Mouse (Mus musculus) hindbrain, embryonic 12.5 days (tissue): ENCODE measurements at regions not wholly inside any gene's neighbourhood (a gene's known extent, or its start where the extent isn't known, plus 50 kb on each side); places are given as distances from the start of the nearest gene placed in this dataset.

ENCODE experiments used
- ATAC-seq: fragments of 200-750 bp; cut with Nextera tagmentation; 2 replicates; pipeline ENCODE4 v1.8.0; 2017; ENCODE audit warnings: moderate TSS enrichment; ENCODE audit not compliant: low FRiP score
- H3K27ac ChIP-seq: fragments of 300-500 bp; sonication (generic); 2 replicates; pipeline ENCODE4 v1.5.1; 2016; ENCODE audit warnings: mild to moderate bottlenecking
- H3K27me3 ChIP-seq: fragments of 300-500 bp; sonication (generic); 2 replicates; pipeline ENCODE4 v1.6.1; 2016; ENCODE audit warnings: mild to moderate bottlenecking
- H3K36me3 ChIP-seq: fragments of 300-500 bp; sonication (generic); 2 replicates; pipeline ENCODE4 v1.6.1; 2016; ENCODE audit warnings: mild to moderate bottlenecking
- H3K4me1 ChIP-seq: fragments of 300-500 bp; sonication (generic); 2 replicates; pipeline ENCODE4 v1.6.1; 2016
- H3K4me2 ChIP-seq: fragments of 300-500 bp; sonication (generic); replicated peaks from 2 replicates; pipeline ENCODE4 v1.6.1; 2016; ENCODE audit warnings: mild to moderate bottlenecking
- H3K4me3 ChIP-seq: fragments of 300-500 bp; sonication (generic); 2 replicates; pipeline ENCODE4 v1.5.1; 2016; ENCODE audit warnings: mild to moderate bottlenecking
- H3K9ac ChIP-seq: fragments of 300-500 bp; sonication (generic); 2 replicates; pipeline ENCODE4 v1.6.1; 2016; ENCODE audit warnings: mild to moderate bottlenecking, moderate library complexity
- H3K9me3 ChIP-seq: fragments of 300-500 bp; sonication (generic); replicated peaks from 2 replicates; pipeline ENCODE4 v1.6.1; 2016; ENCODE audit warnings: mild to moderate bottlenecking
- WGBS: fragments of 180-500 bp; shearing (Covaris S2); methylation state at CpG from one replicate; pipeline ENCODE4 v1.1.7; 2016; 5-methylcytosine and 5-hydroxymethylcytosine counted together

DNA sequence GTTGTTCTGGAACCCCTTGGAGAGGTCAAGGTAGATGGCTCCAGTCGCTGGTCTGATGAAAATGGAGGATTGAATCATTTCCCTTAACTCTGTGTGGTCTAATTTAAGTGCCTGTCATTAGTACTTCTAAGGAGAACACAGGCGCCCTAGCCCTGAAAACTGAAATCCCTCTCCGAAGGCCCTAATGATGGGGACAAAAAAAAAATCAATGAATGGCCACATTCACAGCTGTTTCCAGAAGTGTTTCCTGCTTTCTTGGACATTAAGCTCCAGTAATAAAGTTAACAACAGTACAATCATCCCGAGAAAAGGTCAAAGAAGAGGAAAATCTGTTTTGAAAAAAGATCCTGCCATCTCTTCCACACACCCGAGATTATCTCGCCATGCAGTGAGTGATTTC lies 174.1 kb upstream of the Jmjd1c start:
- peak overlapping the region; percentile 93 for H3K27ac ChIP-seq
- ATAC-seq = no peak; the same call in 1 of the 2 replicates
- no peaks in the 10 kb centered on the region for H3K9me3 ChIP-seq
- peaks cover 35% of the 10 kb centered on the region for H3K4me1 ChIP-seq
- H3K9ac ChIP-seq = no peak overlapping the region
- H3K36me3 ChIP-seq = no peaks in the 10 kb centered on the region
- WGBS = 48% methylated on average over 6 of the region's 6 CpGs
- peak overlapping the region; percentile 44 for H3K4me2 ChIP-seq
- no peaks in the 10 kb centered on the region for H3K27me3 ChIP-seq
- no peak overlapping the region for H3K4me3 ChIP-seq

DNA sequence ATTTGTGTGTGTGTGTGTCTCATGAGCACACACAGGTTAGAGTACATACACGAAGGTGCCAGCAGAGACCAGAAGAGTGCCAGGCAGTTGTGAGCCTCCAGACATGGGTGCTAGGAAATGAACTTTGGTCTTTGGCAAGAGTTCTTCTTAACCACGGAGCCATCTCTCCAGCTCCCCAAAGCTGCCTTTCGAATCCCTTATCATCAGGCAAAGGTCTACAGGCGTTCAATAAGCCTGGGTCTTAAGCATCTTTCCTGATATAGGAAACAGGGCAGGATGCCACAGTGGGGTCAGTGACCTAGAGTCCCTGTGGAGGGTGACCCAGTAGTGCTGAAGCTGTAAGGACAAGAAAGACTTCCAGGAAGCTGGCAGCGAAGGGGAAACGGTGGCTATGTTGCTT lies 173.6 kb upstream of the Jmjd1c start:
- Histone ChIP-seq H3K4me1 (peaks cover 35% of the 10 kb centered on the region), H3K27me3 (no peaks in the 10 kb centered on the region), H3K36me3 (no peaks in the 10 kb centered on the region), H3K4me2 (no peak overlapping the region), H3K9ac (no peak overlapping the region), H3K27ac (peak overlapping the region; percentile 93), H3K9me3 (no peaks in the 10 kb centered on the region), H3K4me3 (no peak overlapping the region)
- 77% methylated on average over 6 of the region's 6 CpGs for WGBS
- ATAC-seq = no peak

DNA sequence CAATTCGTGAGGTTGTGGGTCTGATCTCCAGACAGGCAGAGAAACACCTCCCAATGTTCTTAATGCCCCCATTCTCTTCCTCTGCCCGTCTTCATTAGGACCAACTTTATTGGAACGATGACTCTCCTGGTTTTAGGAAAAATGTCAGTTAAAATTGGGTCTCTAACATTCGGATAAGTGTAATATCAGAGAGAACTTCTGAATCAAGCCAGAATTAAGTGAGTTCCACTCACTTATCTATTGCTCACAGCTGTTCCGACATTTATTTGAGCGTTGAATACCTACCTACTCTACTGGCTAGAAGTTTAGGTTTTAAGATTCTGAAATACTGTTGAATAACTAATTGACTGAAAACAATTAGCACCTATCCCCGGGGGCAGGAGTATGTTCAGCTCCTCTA lies 172.0 kb upstream of the Jmjd1c start:
- Histone ChIP-seq H3K4me3 (no peak overlapping the region), H3K4me1 (peaks cover 32% of the 10 kb centered on the region), H3K4me2 (no peak overlapping the region), H3K27ac (no peak overlapping the region), H3K27me3 (no peaks in the 10 kb centered on the region), H3K36me3 (no peaks in the 10 kb centered on the region), H3K9ac (no peak overlapping the region), H3K9me3 (no peaks in the 10 kb centered on the region)
- 91% methylated on average over 7 of the region's 7 CpGs for WGBS
- no peak for ATAC-seq

DNA sequence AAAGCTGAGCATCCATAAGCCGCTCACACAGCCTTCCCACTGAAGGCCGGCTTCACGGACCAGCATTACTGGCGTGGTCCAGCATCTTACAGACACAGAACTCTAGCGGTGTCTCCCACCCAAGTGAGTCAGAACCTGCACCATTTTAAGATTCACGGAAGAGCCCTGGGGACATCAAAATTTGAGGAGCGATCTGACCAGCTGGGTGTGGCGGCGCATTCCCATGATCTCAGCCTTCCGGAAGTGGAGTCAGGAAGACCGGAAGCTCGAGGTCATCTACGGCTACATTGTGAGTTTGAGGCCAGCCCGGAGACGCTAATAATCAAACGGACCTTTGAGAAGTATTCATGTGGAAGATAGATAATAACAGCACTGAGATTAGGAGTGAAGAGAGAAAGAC lies 171.5 kb upstream of the Jmjd1c start:
- no peak overlapping the region for H3K27ac ChIP-seq
- no peak overlapping the region for H3K4me3 ChIP-seq
- no peaks in the 10 kb centered on the region for H3K36me3 ChIP-seq
- H3K9ac ChIP-seq = no peak overlapping the region
- H3K9me3 ChIP-seq = no peaks in the 10 kb centered on the region
- H3K4me1 ChIP-seq = peaks cover 30% of the 10 kb centered on the region
- 82% methylated on average over 16 of the region's 16 CpGs for WGBS
- no peaks in the 10 kb centered on the region for H3K27me3 ChIP-seq
- ATAC-seq = no peak
- no peak overlapping the region for H3K4me2 ChIP-seq

DNA sequence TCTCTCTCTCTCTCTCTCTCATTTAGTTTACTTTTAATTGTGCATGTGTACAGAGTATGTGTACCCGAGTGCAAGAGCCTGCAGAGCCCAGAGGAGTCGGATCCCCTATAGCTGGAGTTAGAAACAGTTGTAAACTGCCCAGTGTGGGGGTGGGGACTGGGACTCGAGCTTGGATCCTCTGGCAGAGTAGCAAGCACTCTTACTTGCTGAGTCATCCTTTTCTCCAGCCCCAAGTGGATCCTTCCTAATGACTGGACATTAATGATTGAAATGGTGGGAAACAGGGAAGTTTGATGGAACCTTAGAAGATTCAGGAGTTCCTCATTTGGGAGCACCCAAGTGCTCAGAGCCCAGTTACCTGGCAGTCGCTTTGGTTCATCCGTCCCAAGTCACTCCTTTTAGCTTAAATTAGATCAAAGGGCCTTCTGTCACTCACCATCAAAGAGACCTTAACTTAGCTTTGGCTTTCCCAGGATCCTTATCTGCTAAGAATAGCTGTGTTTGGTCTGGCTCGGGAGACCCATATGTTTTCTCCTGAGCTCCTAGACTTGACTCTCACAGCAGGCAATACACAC lies 170.3 kb upstream of the Jmjd1c start:
- Histone ChIP-seq H3K9me3 (no peaks in the 10 kb centered on the region), H3K9ac (no peak overlapping the region), H3K4me2 (no peak overlapping the region), H3K36me3 (no peaks in the 10 kb centered on the region), H3K27me3 (no peaks in the 10 kb centered on the region), H3K27ac (no peak overlapping the region), H3K4me3 (no peak overlapping the region), H3K4me1 (peaks cover 23% of the 10 kb centered on the region)
- ATAC-seq = no peak
- WGBS = 61% methylated on average over 6 of the region's 6 CpGs

DNA sequence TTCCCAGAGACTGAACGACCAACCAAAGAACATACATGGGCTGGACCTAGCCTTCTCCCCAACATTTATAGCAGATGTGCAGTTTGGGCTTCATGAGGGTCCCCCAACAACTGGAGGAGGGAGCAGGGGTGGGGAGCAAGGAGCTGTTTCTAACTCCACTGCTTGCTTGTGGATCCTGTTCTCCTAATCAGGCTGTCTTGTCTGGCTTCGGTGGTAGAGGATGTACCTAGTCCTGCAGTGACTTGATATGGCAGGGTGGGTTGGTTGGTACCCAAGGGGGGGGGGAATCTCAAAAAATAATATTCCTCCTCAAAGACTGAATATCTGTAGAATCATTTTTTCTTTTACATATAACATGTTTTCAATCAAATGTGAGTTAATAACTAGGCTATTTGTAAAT lies 168.3 kb upstream of the Jmjd1c start:
- Histone ChIP-seq H3K4me1 (peaks cover 3% of the 10 kb centered on the region; the same call in 1 of the 2 replicates), H3K36me3 (no peaks in the 10 kb centered on the region), H3K9me3 (no peaks in the 10 kb centered on the region), H3K9ac (no peak overlapping the region), H3K27ac (no peak overlapping the region), H3K4me2 (no peak overlapping the region), H3K4me3 (no peak overlapping the region), H3K27me3 (no peaks in the 10 kb centered on the region)
- ATAC-seq = no peak
- WGBS = 85% methylated on average over 2 of the region's 2 CpGs

DNA sequence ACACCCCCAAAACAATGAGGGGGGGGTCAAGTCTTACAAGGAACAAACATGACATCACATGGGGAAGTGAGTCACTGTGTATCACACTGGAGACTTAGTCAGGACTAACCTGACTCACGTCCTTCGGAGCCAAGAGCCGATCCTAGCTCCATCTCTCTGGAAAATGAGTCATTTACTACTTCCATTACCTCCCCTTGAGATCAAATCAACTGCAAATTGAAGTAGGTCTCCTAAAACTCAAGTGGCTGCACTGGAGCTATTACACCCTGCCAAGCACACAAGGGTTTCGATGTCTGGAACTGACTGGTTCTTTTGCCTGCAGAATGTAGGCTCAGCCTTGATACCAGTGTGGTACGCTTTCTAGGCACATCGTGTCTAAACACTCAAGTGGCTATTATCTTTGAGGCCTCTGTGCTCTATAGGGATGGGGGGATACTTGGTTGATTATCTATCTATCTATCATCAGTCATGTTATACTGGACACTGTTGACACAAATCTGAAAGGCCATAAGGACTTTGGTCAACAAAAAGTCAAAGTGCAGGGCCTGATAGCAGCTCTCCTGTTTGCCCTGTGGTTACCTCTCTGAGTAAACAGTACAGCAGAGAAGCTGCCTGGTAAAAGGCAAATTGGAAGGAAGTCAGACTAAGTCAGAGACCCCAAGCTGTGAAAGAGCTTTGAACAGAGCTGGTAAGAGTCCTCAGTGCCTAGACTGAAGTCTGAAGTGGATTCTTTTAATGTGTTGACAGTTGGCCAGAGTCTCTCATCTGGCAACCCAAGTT lies 167.5 kb upstream of the Jmjd1c start:
- Histone ChIP-seq H3K9ac (no peak overlapping the region), H3K27me3 (no peaks in the 10 kb centered on the region), H3K36me3 (no peaks in the 10 kb centered on the region), H3K4me3 (no peak overlapping the region), H3K27ac (no peak overlapping the region), H3K4me1 (no peaks in the 10 kb centered on the region), H3K4me2 (no peak overlapping the region), H3K9me3 (no peaks in the 10 kb centered on the region)
- WGBS = 77% methylated on average over 6 of the region's 6 CpGs
- ATAC-seq = no peak

DNA sequence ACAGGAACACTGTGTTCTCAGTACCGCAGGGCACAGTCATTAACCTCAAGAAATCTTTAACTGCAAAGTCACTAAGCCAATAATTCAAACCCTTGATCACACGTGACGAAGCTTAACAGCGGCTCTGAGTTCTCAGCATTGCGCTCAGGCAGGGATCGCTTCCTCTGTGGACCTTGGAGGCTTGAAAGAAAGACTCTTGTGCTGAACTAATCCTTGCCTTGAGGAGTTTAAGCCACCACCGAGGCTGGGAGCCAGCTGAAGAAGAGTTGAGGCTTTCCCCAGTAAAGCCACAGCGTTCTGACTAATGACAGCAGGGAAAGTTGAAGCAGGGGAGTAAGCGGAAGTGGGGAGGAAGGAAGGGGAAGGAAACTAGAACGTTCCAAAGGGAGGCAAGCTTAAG lies 165.4 kb upstream of the Jmjd1c start:
- no peaks in the 10 kb centered on the region for H3K36me3 ChIP-seq
- no peaks in the 10 kb centered on the region for H3K9me3 ChIP-seq
- WGBS = 81% methylated on average over 10 of the region's 10 CpGs
- no peak overlapping the region for H3K27ac ChIP-seq
- no peaks in the 10 kb centered on the region for H3K4me1 ChIP-seq
- no peak overlapping the region for H3K9ac ChIP-seq
- no peak overlapping the region for H3K4me3 ChIP-seq
- no peak overlapping the region for H3K4me2 ChIP-seq
- no peaks in the 10 kb centered on the region for H3K27me3 ChIP-seq
- ATAC-seq = no peak

DNA sequence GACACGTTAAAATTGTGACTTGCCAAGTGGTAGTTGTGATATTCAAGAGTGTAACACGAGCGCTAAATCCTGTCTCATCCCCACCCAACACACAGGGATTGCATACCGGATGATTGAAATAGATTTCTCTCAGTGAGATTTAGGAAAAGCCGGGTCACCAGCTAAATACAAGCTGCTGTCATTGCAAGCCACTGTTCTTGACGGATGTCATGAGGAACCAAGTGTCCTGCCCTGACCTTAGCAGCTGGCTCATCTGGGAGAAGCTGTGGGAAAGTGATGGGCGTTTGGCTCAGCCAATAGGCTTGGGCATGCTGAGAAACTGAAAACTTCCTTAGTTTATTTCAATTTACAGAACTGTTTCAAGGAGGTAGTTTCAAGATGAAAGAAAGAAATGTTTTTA lies 164.4 kb upstream of the Jmjd1c start:
- Histone ChIP-seq H3K4me3 (no peak overlapping the region), H3K4me1 (no peaks in the 10 kb centered on the region), H3K9ac (no peak overlapping the region), H3K27me3 (no peaks in the 10 kb centered on the region), H3K27ac (no peak overlapping the region), H3K36me3 (no peaks in the 10 kb centered on the region), H3K4me2 (no peak overlapping the region), H3K9me3 (no peaks in the 10 kb centered on the region)
- 79% methylated on average over 7 of the region's 7 CpGs for WGBS
- ATAC-seq = no peak

DNA sequence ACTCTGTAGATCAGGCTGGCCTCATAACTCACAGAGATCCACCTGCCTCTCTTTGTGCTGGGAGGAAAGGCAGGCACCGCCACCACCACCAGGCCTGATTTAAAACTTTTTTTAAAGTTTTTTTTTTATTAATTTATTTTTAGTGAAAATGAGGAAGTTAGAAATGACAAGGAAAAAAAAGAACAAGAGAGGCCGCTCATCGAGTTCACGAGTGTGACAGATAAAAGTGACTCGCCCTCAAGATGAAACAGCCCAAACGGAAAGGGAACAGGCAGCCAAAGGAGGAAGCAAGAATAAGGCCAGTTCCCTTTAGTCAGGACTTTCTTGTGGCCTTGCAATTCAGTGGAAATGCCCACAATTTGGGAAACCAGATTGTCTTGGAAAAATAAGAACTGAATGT lies 163.4 kb upstream of the Jmjd1c start:
- no peaks in the 10 kb centered on the region for H3K27me3 ChIP-seq
- no peaks in the 10 kb centered on the region for H3K4me1 ChIP-seq
- no peak overlapping the region for H3K9ac ChIP-seq
- no peak overlapping the region for H3K4me2 ChIP-seq
- H3K27ac ChIP-seq = no peak overlapping the region
- H3K9me3 ChIP-seq = no peaks in the 10 kb centered on the region
- H3K36me3 ChIP-seq = no peaks in the 10 kb centered on the region
- no peak for ATAC-seq
- 89% methylated on average over 6 of the region's 6 CpGs for WGBS
- no peak overlapping the region for H3K4me3 ChIP-seq

DNA sequence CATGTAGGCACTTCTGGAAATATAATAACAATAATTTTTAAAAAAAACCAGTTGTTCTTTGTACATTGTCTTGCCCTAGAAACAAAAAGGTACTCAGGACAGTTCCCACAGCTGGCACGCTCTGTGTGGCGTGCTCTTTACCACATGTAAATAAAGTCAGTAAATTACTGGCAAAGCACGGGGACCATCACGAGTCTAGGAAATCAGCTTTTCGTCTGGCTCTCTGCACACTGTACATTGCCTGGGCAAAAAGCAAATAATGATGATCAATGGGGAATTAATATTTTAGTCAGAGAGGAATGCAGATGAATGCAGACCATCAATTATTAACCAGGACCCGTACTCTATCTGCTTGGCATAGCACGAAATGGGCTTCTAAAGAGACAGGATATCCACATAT lies 162.2 kb upstream of the Jmjd1c start:
- Histone ChIP-seq H3K9ac (no peak overlapping the region), H3K36me3 (no peaks in the 10 kb centered on the region), H3K4me2 (no peak overlapping the region), H3K27me3 (no peaks in the 10 kb centered on the region), H3K4me3 (no peak overlapping the region), H3K9me3 (no peaks in the 10 kb centered on the region), H3K4me1 (no peaks in the 10 kb centered on the region), H3K27ac (no peak overlapping the region)
- ATAC-seq = no peak
- WGBS = 90% methylated on average over 7 of the region's 7 CpGs

DNA sequence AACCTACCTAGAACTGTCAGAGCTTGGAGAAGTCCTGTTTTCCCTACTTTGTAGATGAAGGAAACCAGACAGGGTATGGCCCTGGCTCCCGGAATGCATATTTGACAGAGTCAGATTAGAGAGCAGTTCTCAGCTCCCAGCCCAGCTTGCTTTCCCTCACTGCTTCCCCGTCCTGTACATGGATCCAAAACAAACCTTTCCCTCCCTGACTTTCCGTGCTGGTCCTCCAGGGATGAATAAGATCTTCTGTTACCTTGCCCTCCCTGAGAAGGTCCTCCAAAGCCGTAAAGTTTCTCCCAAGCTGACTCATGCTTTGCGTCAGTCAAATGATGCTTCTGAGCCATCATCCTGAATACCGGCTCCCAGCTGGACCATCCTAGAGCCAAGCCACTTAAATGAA lies 160.2 kb upstream of the Jmjd1c start:
- no peak overlapping the region for H3K4me2 ChIP-seq
- H3K27me3 ChIP-seq = no peaks in the 10 kb centered on the region
- H3K36me3 ChIP-seq = no peaks in the 10 kb centered on the region
- no peak for ATAC-seq
- H3K9ac ChIP-seq = no peak overlapping the region
- no peak overlapping the region for H3K4me3 ChIP-seq
- H3K4me1 ChIP-seq = no peaks in the 10 kb centered on the region
- H3K27ac ChIP-seq = no peak overlapping the region
- no peaks in the 10 kb centered on the region for H3K9me3 ChIP-seq
- 70% methylated on average over 6 of the region's 6 CpGs for WGBS

DNA sequence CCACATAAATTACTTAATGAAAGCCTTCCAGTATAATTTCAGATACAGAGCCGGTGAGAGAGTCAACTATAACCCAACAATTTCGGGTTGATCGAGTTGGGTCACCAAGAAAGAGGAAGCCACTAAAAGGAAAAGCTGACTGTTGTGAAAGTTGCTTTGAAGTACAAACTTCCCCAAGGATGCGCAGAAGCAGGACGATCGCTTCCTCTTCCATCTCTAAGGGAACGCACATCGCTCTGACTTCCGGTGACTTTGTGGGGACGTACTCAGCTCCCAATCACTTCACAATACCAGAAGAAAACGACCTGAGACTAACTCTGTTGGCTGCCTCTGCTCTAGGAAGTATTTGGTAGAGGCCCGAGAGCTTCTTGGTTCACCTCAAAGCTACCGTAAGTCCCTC lies 158.8 kb upstream of the Jmjd1c start:
- 89% methylated on average over 13 of the region's 13 CpGs for WGBS
- ATAC-seq = no peak
- Histone ChIP-seq H3K27me3 (no peaks in the 10 kb centered on the region), H3K27ac (no peak overlapping the region), H3K9me3 (no peaks in the 10 kb centered on the region), H3K4me2 (no peak overlapping the region), H3K4me1 (no peaks in the 10 kb centered on the region), H3K4me3 (no peak overlapping the region), H3K9ac (no peak overlapping the region), H3K36me3 (no peaks in the 10 kb centered on the region)
